Mouse (Mus musculus) G1E-ER4 (cell line): ENCODE measurements around the gene Dock1. TPM values are rescaled to one million over a fixed set of nuclear protein-coding genes. Genes with fewer than 3 reads are reported as not detected.

Experiments used
- GATA1 ChIP-seq: IDR thresholded peaks from one replicate; pipeline ENCODE4 v1.8.0; 2012; ENCODE audit warnings: low read length, inconsistent platforms
- polyA plus RNA-seq: library from polyadenylated mRNA; stranded (reverse); fragments of >175 nt; gene quantifications from 2 replicates; pipeline ENCODE4 v1.2.3, GENCODE M21; 2012

Gene Dock1
- polyA plus RNA-seq, 1 experiment, result not detected

GRCm38 (mm10) chr7:134772363-134772762 is 101.9 kb downstream of the Dock1 start:
- no peak for TF ChIP-seq GATA1

DNA sequence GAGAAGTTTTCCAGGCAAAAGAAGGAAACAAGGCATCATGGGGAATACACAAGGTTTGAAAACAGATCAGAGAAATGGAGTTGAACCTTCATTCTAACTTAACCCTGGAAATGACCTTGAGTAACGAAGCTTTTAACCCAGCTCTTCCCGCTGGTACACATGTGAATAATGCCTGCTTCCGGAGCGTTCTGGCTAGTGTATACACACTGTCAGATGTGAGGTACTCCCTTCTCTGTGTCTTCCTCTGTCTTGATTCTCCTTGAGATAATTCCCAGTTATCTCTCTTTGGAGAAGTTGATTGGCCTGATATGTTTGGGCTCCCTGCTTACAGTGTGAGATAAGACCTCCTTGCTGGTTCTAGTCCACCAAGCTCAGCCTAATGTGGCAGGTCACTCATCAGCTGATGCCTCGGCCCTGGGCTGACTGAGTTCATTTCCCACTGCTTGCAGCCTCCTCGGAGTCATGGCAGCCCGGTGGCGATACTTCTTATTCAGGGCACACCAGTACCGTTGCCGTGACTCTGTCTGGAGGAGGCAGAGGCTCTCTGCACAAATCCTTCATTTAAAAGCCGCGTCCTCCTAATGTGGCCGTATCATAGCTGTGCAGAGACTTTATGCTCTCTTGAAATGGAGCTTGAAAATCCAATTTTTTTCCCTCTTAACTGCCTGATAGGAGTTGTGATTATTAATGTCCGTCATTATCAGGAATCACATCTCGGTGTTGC is 102.6 kb downstream of the Dock1 start:
- TF ChIP-seq GATA1, result no peak

- no peak for TF ChIP-seq GATA1
Observed at GRCm38 (mm10) chr7:134773761-134774415, 103.4 kb downstream of the Dock1 start.

GRCm38 (mm10) chr7:134774468-134775162 is 104.2 kb downstream of the Dock1 start:
- TF ChIP-seq GATA1, result no peak

DNA sequence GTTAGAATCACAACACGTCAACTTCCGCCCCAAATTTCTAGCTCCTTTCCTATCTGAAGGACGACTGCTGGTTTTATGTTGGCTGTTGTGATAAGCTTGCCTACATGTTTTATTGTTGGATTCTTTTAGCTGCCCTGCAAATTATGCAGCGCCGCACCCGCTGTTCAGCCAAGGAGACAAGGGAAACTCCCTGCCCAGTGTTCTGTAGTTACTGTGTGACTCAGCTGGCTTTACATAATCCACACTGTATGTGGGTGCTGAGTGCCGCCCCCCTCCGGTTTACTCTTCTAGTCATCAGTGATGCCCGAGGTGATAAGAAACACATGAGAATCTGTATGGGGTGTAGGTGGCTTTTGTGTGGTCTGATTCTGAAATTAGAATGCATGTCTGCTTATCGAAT is 105.2 kb downstream of the Dock1 start:
- TF ChIP-seq GATA1, result no peak

DNA sequence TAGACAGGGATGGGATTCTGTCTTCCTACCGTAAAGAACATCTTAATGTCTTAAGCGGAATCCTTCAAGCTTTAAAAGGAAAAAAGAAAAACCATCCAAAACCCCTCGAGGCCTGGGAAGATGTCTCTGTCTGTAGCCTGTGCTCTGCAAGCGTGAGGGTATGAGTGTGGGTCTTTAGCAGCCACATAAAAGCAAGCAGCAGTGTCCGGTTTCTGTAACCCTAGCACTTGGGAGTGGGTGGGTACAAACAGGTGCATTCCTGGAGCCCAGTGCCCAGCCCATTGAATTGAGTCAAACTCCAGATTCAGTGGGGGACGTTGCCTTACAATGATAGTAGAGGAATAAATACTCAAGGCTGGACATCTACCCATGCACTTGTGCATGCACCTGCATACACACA is 105.9 kb downstream of the Dock1 start:
- no peak for TF ChIP-seq GATA1

- TF ChIP-seq GATA1, result no peak
Observed at GRCm38 (mm10) chr7:134779761-134780160, 109.3 kb downstream of the Dock1 start.

DNA sequence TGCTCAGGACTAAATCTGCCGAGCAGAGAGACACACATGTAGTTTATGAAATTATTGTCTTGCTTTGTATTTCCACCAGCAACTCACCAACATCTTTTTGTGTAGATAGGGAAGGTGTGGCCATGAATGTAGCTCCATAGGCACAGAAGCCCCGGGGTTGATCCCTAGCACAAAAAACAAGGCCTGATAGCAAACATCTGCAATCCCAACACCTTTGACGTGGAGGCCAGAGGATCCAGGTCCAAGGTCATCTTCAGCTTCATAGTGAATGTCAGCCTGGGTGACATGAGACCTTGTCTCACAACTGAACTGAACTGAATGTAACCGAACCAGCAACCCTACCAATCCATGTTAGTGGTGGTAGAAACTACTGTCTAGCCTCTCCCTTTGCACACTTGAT is 116.7 kb downstream of the Dock1 start:
- TF ChIP-seq GATA1, result no peak

DNA sequence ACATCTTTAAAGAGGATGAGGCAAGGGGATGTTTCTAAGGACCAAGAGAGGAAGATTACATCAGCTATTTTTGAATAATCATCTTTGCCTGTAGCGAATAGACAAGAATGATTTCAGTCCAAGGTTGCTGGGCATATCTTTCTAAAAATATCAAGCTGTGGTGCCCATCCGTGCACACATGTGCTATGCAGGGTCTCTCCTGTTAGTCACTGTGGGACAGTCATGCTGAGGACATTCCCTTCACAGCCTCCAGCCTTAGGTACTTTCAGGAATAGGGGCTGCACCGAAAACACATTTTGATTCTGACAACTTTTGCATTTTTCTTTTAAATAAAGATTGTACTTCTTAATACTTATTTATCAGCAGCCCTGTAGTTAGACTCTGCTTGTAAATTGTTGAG is 124.4 kb downstream of the Dock1 start:
- no peak for TF ChIP-seq GATA1

DNA sequence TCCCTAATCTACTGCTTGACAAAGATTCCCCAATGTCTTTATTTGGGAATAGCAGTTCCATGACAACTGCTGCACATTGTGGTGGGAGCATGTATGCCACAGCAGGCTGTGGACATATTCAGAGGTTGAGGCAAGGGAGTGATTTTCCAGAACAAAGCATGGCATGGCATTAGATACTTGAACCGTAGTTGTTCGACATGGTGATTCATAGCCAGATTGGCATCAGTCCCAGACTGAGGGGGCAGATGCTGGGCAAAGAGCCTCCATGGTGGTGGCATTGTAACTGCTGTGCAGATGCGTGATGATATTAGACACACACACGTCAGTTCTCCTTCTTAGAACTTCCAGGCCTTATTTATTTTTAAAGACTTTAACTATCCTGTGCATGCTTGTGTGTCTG is 129.6 kb downstream of the Dock1 start:
- no peak for TF ChIP-seq GATA1

DNA sequence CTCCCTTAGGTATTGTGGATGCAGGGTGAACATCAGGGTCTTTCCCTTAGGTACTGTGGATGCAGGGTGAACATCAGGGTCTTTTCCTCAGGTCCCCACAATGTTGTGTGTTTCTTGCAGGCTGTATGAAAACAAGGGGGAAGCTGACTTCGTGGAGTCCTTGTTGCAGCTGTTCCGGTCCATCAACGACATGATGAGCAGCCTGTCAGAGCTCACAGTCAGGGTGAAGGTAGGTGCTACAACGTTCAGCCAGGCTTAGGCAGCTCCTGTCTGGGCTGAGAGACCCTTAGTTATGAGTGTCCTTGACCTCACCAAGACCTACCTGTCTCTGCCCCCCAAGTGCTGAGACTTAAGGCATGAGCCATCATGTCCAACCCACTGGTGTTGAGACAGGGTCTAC is 134.0 kb downstream of the Dock1 start:
- no peak for TF ChIP-seq GATA1

DNA sequence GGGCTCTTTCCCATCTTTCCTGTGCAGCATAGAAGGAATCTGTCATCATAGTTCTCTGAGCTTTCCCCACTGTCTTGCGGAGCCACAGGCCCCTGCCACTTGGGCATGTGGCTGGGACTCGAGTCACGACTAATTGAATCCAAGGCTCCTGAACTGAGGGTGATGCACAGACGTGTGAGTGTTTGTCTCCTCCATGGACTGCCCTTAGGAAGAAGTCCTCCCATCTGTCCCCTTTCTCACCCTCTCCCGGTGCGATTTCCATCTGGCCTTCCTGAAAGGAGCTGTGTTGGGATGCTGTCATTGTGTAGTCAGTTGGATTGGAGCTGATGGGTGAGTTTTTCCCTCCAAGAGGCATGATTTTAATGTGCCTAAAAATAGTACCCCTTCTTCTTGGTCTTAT is 136.3 kb downstream of the Dock1 start:
- TF ChIP-seq GATA1, result no peak

DNA sequence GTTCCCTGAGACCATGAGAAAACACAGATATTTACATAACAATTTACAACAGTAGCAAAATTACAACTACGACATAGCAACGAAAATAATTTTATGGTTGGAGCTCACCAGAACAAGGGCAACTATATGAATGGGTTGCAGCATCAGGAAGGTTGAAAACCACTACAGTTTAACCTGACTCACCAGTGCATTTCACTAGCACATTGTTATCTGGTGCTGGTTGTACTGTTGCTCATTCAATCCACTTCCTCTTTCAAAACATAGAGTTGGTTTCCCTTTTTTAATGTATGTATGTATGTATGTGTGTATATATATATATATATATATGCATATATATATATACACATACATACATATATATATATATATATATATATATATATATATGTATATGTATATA is 138.0 kb downstream of the Dock1 start:
- no peak for TF ChIP-seq GATA1

- TF ChIP-seq GATA1, result no peak
Observed at GRCm38 (mm10) chr7:134809241-134809975, 139.0 kb downstream of the Dock1 start.

GRCm38 (mm10) chr7:134818471-134818870 is 148.0 kb downstream of the Dock1 start:
- TF ChIP-seq GATA1, result no peak

DNA sequence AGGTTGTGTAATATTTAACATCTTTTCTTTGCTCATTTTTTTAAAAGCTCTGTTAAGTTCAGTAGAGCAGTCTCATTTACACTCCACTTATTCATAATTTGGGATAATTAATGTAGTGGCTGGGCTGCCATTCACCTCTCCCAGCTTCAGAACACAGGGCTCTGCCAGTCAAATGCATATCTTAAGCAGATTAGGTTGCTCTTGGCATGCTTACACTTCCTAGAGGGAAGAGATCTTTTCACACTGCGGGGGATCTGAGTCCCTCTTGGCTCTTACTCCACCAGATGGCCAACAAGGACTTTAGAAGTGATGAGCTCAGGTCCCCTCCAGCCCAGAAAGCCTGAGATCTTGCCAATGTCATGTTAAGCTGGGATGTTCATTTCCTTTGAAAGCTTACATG is 150.8 kb downstream of the Dock1 start:
- no peak for TF ChIP-seq GATA1
